Mouse (Mus musculus): Measurements from ENCODE around the gene Rab40b.
"Not testable (repeated sequence)": the region's sequence is repeated elsewhere in the genome, so short reads cannot be mapped to it uniquely, and the experiment has no call there.

Rab40b gene

GRCm38 (mm10) chr11:121368731-121369130 is 19.3 kb downstream of the Rab40b start:
- DNase-seq (ENCODE audit: low spot score) = no peak

GRCm38 (mm10) chr11:121367170-121367707 is 20.8 kb downstream of the Rab40b start:
- DNase-seq (ENCODE audit: low spot score) = no peak

GRCm38 (mm10) chr11:121362212-121362611 is 25.8 kb downstream of the Rab40b start:
- no peak for DNase-seq (ENCODE audit: low spot score)

GRCm38 (mm10) chr11:121354091-121354707 is 33.9 kb downstream of the Rab40b start, which contains the start of gene Wdr45b:
TSS of gene Wdr45b (minus strand) at chr11:121354445.
- DNase-seq (ENCODE audit: low spot score) = peak; percentile 93

DNA sequence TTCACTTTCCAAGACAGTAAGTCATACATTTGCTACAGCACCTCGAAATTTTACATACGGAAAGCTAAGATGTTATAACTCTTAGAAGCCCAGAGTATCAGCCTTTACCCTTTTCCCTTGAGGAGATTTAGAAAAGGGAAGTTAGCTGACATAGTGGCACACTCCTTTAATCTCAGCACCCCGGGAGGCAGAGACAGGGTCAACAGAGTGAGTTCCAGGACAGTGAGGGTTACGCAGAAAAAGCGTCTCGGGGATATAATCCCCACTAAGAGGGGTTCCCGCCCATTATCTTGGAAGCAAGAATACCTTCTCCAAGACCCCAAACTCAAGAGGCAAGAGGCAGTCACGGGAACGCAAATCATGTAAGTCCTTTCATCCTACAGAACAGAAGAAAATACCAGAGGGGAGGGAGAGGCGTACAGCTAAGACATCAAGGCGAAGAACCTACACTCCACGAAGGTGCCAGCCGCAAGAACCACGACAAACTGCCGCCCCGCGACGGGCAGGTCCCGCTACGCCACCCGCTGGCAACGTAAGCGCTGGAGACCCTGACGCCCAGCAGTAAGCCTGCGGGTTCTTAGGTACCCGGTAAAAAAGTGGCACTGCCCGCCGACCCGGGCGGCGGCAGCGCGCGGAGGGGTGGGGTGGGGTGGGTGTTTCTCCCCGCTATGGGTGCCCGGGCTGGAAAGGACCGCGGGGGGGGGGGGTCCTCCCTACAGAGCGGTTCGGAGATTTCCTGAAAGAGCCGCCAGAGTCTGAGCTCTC is 34.5 kb downstream of the Rab40b start:
- DNase-seq (ENCODE audit: low spot score) = no peak

- DNase-seq (ENCODE audit: low spot score) = not testable (repeated sequence)
Measured at GRCm38 (mm10) chr11:121348727-121349126, 39.3 kb downstream of the Rab40b start.

GRCm38 (mm10) chr11:121348166-121348565 is 39.9 kb downstream of the Rab40b start:
- DNase-seq (ENCODE audit: low spot score) = no peak

- no peak for DNase-seq (ENCODE audit: low spot score)
Measured at GRCm38 (mm10) chr11:121347036-121347435, 41.0 kb downstream of the Rab40b start.

GRCm38 (mm10) chr11:121342423-121342822 is 45.6 kb downstream of the Rab40b start:
- DNase-seq (ENCODE audit: low spot score) = not testable (repeated sequence)

DNA sequence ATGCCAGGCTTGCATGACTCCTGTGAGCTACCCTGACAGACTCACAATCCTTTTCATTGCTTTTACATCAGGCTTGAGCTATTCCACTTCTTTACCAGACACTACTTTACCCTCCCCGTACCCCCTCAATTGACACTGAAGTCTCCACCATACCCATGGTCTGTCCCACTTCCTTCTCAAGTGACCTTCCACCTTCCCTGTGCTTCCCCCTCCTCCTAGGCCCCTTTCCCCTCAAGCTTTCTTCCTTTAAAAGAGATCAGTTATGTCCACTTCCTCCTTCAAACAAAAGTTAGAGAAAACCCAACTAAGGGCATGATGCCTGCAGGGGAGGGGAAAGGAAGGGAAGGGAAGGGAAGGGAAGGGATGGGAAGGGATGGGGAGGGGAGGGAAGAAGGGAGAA is 47.8 kb downstream of the Rab40b start:
- no peak for DNase-seq (ENCODE audit: low spot score)

GRCm38 (mm10) chr11:121339647-121340046 is 48.4 kb downstream of the Rab40b start:
- no peak for DNase-seq (ENCODE audit: low spot score)

GRCm38 (mm10) chr11:121331641-121332040 is 56.4 kb downstream of the Rab40b start:
- no peak for DNase-seq (ENCODE audit: low spot score)

GRCm38 (mm10) chr11:121328619-121329018 is 59.4 kb downstream of the Rab40b start:
- DNase-seq (ENCODE audit: low spot score) = no peak

DNA sequence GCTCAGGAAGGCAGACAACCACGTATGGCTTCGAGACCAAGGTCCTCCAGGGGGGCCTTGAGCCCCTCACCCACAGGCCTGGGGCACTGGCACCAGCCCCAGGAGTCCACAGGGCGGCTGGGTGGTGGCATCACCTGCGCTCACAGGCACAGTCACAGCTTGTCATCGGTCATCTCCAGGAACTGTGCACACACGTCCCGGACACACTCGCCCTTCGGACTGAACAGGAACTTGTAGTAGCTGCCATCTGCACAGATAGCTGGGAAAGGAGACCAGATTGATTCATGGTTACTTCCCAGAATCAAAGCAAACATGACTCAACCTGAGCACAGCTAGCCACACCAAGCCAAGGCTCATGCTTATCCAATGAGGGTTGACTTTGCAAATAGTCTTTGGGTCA is 59.8 kb downstream of the Rab40b start:
- no peak for DNase-seq (ENCODE audit: low spot score)

DNA sequence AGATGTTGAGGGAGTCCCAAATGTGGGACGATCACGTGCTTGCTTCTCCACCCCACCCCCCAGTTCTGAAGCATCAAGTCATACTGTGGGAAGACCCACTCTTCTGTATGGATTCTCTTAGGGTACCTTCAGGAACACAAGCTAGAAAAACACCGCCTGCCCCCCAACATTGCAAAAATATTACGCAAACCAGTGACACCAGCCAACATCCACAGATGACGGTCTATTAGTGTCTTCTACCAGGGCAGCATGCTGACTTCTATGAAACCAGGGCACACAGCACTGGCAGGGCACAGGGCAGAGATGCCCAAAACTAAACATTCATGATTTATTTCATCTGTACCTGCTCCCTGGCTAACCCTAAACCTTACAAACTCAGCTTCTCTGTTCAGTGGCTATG is 61.4 kb downstream of the Rab40b start:
- DNase-seq (ENCODE audit: low spot score) = no peak

DNA sequence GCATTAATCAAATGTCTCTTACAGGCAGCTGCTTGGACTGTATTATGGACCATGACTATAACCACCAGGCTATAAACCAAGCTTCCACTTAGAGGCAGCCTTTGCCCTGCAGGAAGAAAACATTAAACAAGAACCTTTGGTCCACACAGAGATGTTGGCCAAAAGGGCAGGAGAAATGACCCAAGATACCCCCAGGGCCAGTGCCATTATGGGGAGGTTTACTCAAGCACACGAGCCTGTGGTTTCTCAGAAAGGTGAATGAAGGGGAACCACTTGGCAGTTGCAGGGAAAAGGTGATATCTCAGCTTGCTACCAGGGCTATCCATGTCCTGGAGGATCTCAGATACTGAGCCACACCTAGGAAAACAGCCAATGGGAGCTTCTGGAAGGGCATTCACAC is 62.0 kb downstream of the Rab40b start:
- DNase-seq (ENCODE audit: low spot score) = no peak

- not testable (repeated sequence) for DNase-seq (ENCODE audit: low spot score)
Measured at GRCm38 (mm10) chr11:121307712-121308111, 80.3 kb downstream of the Rab40b start.

DNA sequence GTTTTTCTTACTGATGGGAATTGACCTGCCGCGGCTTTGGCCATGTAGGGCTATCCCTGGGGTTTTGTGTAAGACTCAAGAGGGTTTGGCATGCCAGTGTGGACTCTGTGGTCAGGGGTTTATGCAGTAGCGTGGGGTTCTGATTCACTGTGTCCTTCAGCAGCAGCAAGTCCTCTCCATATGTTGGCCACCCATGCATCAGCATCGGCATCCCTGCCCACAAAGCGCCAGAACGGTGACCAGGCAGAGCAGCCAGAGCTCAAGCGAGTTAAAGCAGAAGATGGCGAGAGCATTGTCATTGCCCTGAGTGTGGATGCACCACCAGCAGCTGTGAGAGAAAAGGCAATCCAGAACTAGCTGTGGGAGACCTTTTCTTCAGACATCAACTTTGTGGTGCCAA is 81.4 kb downstream of the Rab40b start:
- DNase-seq (ENCODE audit: low spot score) = no peak
